Mouse (Mus musculus) testis, adult 2 months (tissue): Measurements from ENCODE around the gene Rrbp1. TPM values are rescaled to one million over a fixed set of nuclear protein-coding genes. Genes with fewer than 3 reads are reported as not detected.

Source experiments
- H3K27ac ChIP-seq: fragments of 200-500 bp; 2 replicates; pipeline ENCODE4 v1.5.1; 2012; ENCODE audit warnings: low read depth, low read length; ENCODE audit not compliant: control insufficient read depth, insufficient read depth
- H3K27me3 ChIP-seq: fragments of 200-500 bp; 2 replicates; pipeline ENCODE4 v1.6.1; 2012; ENCODE audit warnings: mild to moderate bottlenecking, low read length, moderate library complexity; ENCODE audit not compliant: control insufficient read depth, insufficient read depth
- H3K36me3 ChIP-seq: fragments of 200-500 bp; 2 replicates; pipeline ENCODE4 v1.6.1; 2012; ENCODE audit warnings: mild to moderate bottlenecking, low read length; ENCODE audit not compliant: control insufficient read depth, insufficient read depth
- H3K4me1 ChIP-seq: fragments of 200-500 bp; 2 replicates; pipeline ENCODE4 v1.6.1; 2012; ENCODE audit warnings: low read length; ENCODE audit not compliant: control insufficient read depth, insufficient read depth
- H3K4me3 ChIP-seq: fragments of 200-500 bp; 2 replicates; pipeline ENCODE4 v1.5.1; 2012; ENCODE audit warnings: low read depth, mild to moderate bottlenecking, low read length, moderate library complexity, mixed read lengths; ENCODE audit not compliant: control insufficient read depth
- CTCF ChIP-seq: fragments of 200-500 bp; IDR thresholded peaks from 2 replicates; pipeline ENCODE4 v1.5.1; 2012; ENCODE audit warnings: low read depth, mild to moderate bottlenecking, inconsistent platforms, low read length, moderate library complexity; ENCODE audit not compliant: control insufficient read depth, insufficient read depth, insufficient replicate concordance
- POLR2A ChIP-seq: fragments of 200-500 bp; IDR thresholded peaks from 2 replicates; pipeline ENCODE4 v1.6.1; 2012; ENCODE audit warnings: low read depth, mild to moderate bottlenecking, inconsistent platforms, low read length, moderate library complexity; ENCODE audit not compliant: control insufficient read depth
- polyA plus RNA-seq: library from polyadenylated mRNA; depleted of rRNA; stranded (reverse); fragments of >200 nt; gene quantifications from 2 replicates; pipeline ENCODE4 v1.2.3, GENCODE M21; 2012

Gene Rrbp1
- polyA plus RNA-seq, 1 experiment = 107 TPM

DNA sequence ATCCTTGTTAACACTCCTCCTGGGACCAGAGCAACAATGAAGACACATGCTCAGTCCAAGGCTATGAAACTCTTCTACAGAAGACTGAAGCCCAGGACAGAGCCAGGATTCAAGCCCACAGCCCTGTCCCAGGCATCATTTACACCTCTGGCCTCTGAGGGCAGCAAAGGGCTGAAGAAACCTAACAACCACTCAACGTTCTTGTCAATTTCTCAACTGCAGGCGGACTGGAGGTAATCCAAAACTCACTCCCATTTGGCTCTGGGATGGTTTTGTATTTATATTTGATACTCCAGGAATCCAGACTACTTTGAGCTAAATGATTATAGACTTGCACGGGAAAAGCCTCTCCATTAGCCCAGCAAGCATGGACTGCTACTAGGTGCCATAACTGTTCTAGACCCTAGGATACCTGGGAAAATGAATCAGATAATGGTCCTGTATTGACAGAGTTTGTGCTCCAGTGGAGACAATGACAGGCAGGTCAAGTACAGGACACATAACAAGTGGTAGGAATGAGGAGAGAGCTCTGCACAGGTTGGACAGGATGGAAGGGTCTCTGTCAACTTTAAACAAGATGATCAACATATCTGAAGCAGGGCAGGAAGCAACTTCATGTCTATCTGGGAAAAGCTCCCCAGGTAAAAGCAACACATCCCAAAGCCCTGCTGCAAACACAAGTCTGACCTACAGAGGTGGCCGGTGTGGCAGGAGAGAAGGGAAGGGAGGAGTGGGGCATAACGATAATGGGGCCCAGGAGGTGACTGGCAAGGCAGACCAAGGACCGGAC is 5.7 kb downstream of the Rrbp1 start:
- TF ChIP-seq POLR2A (no peak), CTCF (no peak)
- Histone ChIP-seq H3K27ac (no peak overlapping the region), H3K4me3 (no peak overlapping the region), H3K27me3 (no peaks in the 10 kb centered on the region), H3K4me1 (peaks cover 7% of the 10 kb centered on the region), H3K36me3 (no peaks in the 10 kb centered on the region)

DNA sequence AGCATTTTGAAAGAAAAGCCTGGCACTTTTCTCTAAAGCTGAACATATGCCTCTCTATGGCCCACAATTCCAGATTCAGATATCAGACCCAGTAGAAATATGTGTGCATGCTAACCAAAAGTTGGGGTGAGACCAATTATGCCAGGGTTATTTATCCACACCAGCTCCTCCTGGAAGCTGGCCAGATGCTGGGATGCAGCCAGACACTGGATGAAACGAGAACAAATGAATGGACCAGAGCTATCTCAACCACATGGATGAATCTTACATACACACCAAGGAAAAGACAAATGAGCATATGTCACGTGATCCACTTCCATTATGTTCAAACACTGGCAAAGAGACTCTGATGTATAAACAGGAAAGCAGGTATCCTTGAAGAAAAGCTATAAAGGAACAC is 7.5 kb downstream of the Rrbp1 start:
- TF ChIP-seq POLR2A = no peak
- TF ChIP-seq CTCF = no peak
- Histone ChIP-seq H3K27me3 (no peaks in the 10 kb centered on the region), H3K4me1 (no peaks in the 10 kb centered on the region)

DNA sequence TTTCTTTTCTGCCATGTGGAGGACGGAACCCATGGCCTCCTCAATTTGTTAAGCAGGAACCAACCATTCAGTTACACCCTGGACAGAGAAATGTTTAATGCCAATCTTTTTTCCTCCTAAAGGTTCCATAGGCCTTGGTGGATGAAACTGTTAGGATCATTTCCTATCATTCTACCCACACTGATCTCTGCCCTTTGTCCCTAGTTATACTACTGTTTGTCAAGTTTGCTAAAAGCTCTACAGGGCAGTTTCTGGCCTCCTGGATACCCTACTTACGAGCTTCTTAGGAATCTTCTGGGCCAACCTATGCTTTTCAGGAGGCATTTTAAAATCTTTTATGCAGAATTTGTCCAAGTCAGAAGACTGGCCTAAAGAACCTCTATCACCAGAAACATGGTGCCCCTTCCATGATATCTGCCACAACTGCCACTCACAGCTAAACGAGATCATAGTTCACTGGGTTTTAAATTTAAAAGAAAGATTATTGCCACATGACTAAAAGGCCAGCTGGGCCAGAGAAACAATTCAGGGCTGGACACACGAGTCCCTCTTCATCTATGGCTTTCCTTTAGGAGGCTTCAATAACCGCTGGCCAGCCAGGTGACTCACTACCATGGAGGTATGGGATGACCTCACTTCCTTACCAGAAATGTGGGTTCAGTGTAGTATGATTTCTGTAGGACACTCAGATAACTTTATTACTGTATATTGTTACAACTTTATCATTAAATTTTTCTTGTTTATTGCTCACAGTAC is 8.7 kb downstream of the Rrbp1 start:
- no peak overlapping the region for H3K4me3 ChIP-seq
- H3K27ac ChIP-seq = no peak overlapping the region
- H3K27me3 ChIP-seq = no peaks in the 10 kb centered on the region
- H3K4me1 ChIP-seq = no peaks in the 10 kb centered on the region
- no peaks in the 10 kb centered on the region for H3K36me3 ChIP-seq
- no peak for TF ChIP-seq CTCF
- TF ChIP-seq POLR2A = no peak

More for the DNA sequence above, 7.5 kb downstream of the Rrbp1 start:
- Histone ChIP-seq H3K4me3 (no peak overlapping the region), H3K27ac (no peak overlapping the region), H3K36me3 (no peaks in the 10 kb centered on the region)

DNA sequence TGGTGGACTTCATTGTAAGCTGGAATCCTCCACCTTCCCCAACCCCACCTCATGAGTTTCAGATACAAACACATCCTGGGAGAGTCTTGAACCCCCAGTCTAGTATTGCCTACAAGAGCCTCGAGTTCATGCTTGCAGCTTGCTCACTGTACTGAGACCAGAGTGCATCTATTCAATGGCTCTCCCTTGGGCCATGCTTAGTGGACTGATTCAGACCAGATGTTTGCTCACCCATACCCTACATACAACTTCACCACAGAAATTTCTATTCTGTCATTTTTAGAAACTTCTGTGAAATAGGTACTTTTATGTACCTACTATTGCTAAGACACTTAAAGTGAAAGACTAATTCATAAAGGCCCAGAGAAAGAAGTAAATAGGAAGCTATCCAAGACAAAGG is 18.1 kb downstream of the Rrbp1 start:
- H3K27ac ChIP-seq = no peak overlapping the region
- H3K36me3 ChIP-seq = no peaks in the 10 kb centered on the region
- H3K4me1 ChIP-seq = peaks cover 2% of the 10 kb centered on the region
- no peaks in the 10 kb centered on the region for H3K27me3 ChIP-seq
- TF ChIP-seq POLR2A = no peak
- TF ChIP-seq CTCF = no peak
- H3K4me3 ChIP-seq = no peak overlapping the region

DNA sequence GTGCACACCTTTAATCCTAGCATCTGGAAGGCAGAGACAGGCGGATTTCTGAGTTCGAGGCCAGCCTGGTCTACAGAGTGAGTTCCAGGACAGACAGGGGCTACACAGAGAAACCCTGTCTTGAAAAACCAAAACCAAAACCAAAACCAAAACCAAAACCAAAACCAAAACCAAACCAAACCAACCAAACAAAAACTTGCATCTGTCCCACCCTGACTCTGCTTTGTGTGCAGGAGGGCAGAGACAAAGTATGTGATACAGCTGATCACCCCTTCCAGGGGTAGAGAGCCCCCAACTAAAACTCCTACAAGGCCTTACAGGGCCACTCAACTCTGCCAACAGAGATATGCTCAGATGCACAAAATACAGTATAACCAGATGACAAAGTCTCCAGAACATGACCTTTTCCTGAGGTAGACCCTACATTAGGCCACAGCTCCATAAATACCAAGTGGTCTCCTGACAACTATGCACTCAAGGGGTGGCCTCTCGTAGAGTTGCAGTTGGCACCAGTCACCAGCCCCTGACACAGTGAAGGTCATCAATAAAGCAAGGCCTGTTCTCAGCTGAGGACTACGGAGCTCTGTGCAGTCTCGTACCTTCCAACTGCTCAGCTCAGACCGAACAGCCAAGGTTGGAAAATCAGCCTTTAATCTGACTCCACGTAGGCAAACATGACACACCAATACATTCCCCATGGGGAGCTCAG is 18.9 kb downstream of the Rrbp1 start:
- TF ChIP-seq POLR2A (no peak), CTCF (no peak)
- Histone ChIP-seq H3K27ac (no peak overlapping the region), H3K36me3 (no peaks in the 10 kb centered on the region), H3K4me3 (no peak overlapping the region), H3K27me3 (no peaks in the 10 kb centered on the region), H3K4me1 (peaks cover 2% of the 10 kb centered on the region)

DNA sequence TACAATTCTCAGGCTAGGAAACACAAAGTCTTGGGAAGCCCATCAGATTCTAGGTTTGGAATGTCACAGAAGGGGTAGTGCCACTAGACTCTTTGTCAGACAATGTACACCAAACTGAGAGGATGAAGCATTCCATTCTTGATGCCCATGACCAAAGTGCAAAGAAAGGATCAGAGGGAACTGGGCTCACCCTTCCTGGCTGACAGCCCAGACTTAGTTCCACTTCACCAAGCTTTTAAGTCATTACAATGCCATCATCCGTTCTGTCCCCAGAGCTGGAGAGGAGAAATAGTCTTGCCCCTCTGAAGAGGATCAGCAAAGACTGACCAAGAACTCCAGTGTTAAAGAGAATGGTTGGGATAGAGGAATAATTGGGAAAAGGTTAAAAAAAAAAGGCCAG is 20.1 kb downstream of the Rrbp1 start:
- TF ChIP-seq CTCF (no peak), POLR2A (no peak)

DNA sequence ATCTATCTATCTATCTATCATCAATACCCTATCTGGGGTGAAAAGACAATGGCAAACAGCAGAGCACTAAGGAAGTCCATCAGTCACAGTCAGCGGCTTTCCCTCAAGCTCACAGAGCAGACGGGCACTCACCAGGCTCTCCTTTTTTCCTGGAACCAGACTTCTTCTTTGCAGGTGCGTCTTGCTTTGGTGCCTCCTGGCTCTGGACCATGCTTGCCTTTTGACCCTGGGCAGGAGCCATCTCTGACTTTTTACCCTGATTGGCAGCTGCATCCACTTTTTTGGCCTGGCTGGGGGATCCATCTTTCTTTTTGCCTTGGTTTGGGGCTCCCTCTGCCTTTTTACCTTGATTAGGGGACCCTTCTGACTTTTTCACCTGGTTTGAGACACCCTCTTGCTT is 23.0 kb downstream of the Rrbp1 start:
- Histone ChIP-seq H3K4me1 (peaks cover 2% of the 10 kb centered on the region), H3K4me3 (no peak overlapping the region), H3K27me3 (no peaks in the 10 kb centered on the region), H3K36me3 (peaks cover 2% of the 10 kb centered on the region), H3K27ac (no peak overlapping the region)
- TF ChIP-seq CTCF (no peak), POLR2A (no peak)

More for the DNA sequence above, 20.1 kb downstream of the Rrbp1 start:
- H3K27ac ChIP-seq = no peak overlapping the region
- no peaks in the 10 kb centered on the region for H3K27me3 ChIP-seq
- H3K4me3 ChIP-seq = no peak overlapping the region
- H3K36me3 ChIP-seq = peaks cover 2% of the 10 kb centered on the region; the same call in 1 of the 2 replicates
- peaks cover 2% of the 10 kb centered on the region for H3K4me1 ChIP-seq
